8 mouse cellular contexts compared by ENCODE assay signal in the genomic region with DNA sequence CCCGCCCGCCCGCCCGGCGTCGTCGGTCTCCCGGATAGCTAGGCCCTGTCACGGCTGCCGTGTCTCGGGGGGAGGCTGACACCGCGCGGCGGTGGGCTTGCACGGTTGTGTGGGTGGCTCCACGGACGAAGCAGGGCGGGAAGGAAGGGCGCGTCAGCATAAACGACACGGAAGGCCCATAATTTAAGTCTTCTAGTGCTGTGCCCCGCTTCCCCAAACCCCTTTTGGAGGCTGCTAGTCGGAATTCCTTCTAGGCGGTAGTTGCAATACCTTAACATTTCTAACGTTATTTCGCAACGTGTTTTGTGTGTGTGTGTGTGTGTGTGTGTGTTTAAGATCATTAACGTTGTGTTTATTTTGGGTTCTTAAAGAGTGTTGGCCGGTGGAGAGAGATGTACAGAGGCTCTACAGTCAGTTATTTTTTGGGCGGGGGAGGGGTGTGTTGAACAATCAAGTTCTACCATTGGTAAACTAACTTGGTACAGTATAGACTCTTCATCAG. TPM values are rescaled to one million over a fixed set of nuclear protein-coding genes. Genes with fewer than 3 reads are reported as not detected.
DNase-seq lines count a peak whose midpoint lies in the region; ATAC-seq and TF ChIP-seq lines count a peak whose summit lies in the region.

No protein-coding gene starts in this region.

- peaks cover 13% of the 10 kb centered on the region; the same call in 1 of the 2 replicates for H3K4me1 ChIP-seq in kidney, embryonic 16.5 days (ENCODE audit: insufficient read depth, low read length)
- peaks cover 12% of the 10 kb centered on the region for H3K4me1 ChIP-seq in G1E (ENCODE audit: insufficient read depth, low read depth, low read length)
- H3K4me1 ChIP-seq in intestine, postnatal 0 days (replicated peaks; ENCODE audit: control insufficient read depth, insufficient read depth, low read length), result no peaks in the 10 kb centered on the region
- peaks cover 19% of the 10 kb centered on the region for H3K4me1 ChIP-seq in midbrain, embryonic 15.5 days

- TF ChIP-seq CTCF in G1E (IDR thresholded peaks at IDR 0.05; ENCODE audit: low read depth, low read length), result no peak
- TF ChIP-seq CTCF in intestine, postnatal 0 days (IDR thresholded peaks at IDR 0.05; ENCODE audit: low read depth), result no peak

- peak; percentile 63 for ATAC-seq in kidney, embryonic 16.5 days (ENCODE audit: low FRiP score, low TSS enrichment)
- no peak for ATAC-seq in G1E (ENCODE audit: extremely low read depth, insufficient number of reproducible peaks, low FRiP score, poor library complexity, severe bottlenecking)
- peak; percentile 29 for ATAC-seq in erythroblast, adult 5-6 weeks (replicated peaks; ENCODE audit: low FRiP score, poor library complexity, severe bottlenecking)
- ATAC-seq in intestine, postnatal 0 days, result no peak
- ATAC-seq in midbrain, embryonic 15.5 days (replicated peaks), result peak; percentile 71

- peak overlapping the region; percentile 70 for H3K4me2 ChIP-seq in kidney, embryonic 16.5 days (replicated peaks; ENCODE audit: low read depth, low read length)
- peak overlapping the region; percentile 64 for H3K4me2 ChIP-seq in intestine, postnatal 0 days (replicated peaks; ENCODE audit: low read depth)
- peak overlapping the region; percentile 61 for H3K4me2 ChIP-seq in midbrain, embryonic 15.5 days

- no peak for DNase-seq in kidney, postnatal 4 days
- peak; percentile 1 for DNase-seq in G1E (ENCODE audit: low spot score)
- no peak for DNase-seq in cerebellum, adult 11-12 months
- no peak for DNase-seq in right cerebral cortex, postnatal 4 days

- WGBS in kidney, embryonic 16.5 days, result under 1% methylated on average over 25 of the region's 32 CpGs
- under 1% methylated on average over 32 of the region's 32 CpGs for WGBS in intestine, postnatal 0 days
- WGBS in midbrain, embryonic 15.5 days, result under 1% methylated on average over 32 of the region's 32 CpGs

- H3K36me3 ChIP-seq in kidney, embryonic 16.5 days (ENCODE audit: insufficient read depth, low read length), result peaks cover 3% of the 10 kb centered on the region; the same call in 1 of the 2 replicates
- H3K36me3 ChIP-seq in G1E (replicated peaks), result no peaks in the 10 kb centered on the region
- H3K36me3 ChIP-seq in intestine, postnatal 0 days (ENCODE audit: control insufficient read depth, insufficient read depth), result no peaks in the 10 kb centered on the region
- peaks cover 2% of the 10 kb centered on the region; the same call in 1 of the 2 replicates for H3K36me3 ChIP-seq in midbrain, embryonic 15.5 days (replicated peaks)

- H3K27ac ChIP-seq in kidney, embryonic 16.5 days (ENCODE audit: low read length), result peak overlapping the region; percentile 95
- H3K27ac ChIP-seq in intestine, postnatal 0 days (ENCODE audit: low read depth, low read length), result peak overlapping the region; percentile 99
- peak overlapping the region; percentile 95 for H3K27ac ChIP-seq in midbrain, embryonic 15.5 days

- H3K27me3 ChIP-seq in kidney, embryonic 16.5 days (ENCODE audit: insufficient read depth, low read length), result no peaks in the 10 kb centered on the region
- no peaks in the 10 kb centered on the region for H3K27me3 ChIP-seq in G1E (ENCODE audit: insufficient read depth, low read length)
- no peaks in the 10 kb centered on the region for H3K27me3 ChIP-seq in intestine, postnatal 0 days (replicated peaks; ENCODE audit: control insufficient read depth, insufficient read depth, low read length)
- H3K27me3 ChIP-seq in midbrain, embryonic 15.5 days (replicated peaks), result no peaks in the 10 kb centered on the region

- H3K4me3 ChIP-seq in kidney, embryonic 16.5 days (ENCODE audit: low read length), result peak overlapping the region; percentile 99
- peak overlapping the region; percentile 87 for H3K4me3 ChIP-seq in G1E (ENCODE audit: low read depth, low read length)
- peak overlapping the region; percentile 98 for H3K4me3 ChIP-seq in intestine, postnatal 0 days (ENCODE audit: low read depth, low read length)
- H3K4me3 ChIP-seq in midbrain, embryonic 15.5 days, result peak overlapping the region; percentile 99

- peak overlapping the region; percentile 99 for H3K9ac ChIP-seq in kidney, embryonic 16.5 days (replicated peaks; ENCODE audit: low read length)
- H3K9ac ChIP-seq in intestine, postnatal 0 days (ENCODE audit: low read depth, low read length), result peak overlapping the region; percentile 97
- peak overlapping the region; percentile 96 for H3K9ac ChIP-seq in midbrain, embryonic 15.5 days

- no peaks in the 10 kb centered on the region for H3K9me3 ChIP-seq in kidney, embryonic 16.5 days (ENCODE audit: low read length)
- no peaks in the 10 kb centered on the region for H3K9me3 ChIP-seq in G1E (replicated peaks)
- H3K9me3 ChIP-seq in intestine, postnatal 0 days (ENCODE audit: control insufficient read depth), result no peaks in the 10 kb centered on the region
- no peaks in the 10 kb centered on the region for H3K9me3 ChIP-seq in midbrain, embryonic 15.5 days

RNA-seq across cellular contexts. Expression of a gene that starts 0.6 kb away (rescaled TPM):
- polyA plus RNA-seq in kidney, embryonic 16.5 days (2015; fragmentation: Nextera tagmentation; extraction: Ambion mirVana), result 20.0 and 20.7 TPM in 2 replicates
- total RNA-seq in G1E (2014; fragmentation: Nextera tagmentation) (141 and 154 TPM in 2 replicates), G1E (2017) (121 and 147 TPM in 2 replicates)
- polyA plus RNA-seq in G1E (2012), result 2.4 and 4.5 TPM in 2 replicates
- 108 and 114 TPM in 2 replicates for total RNA-seq in erythroblast, adult 5-6 weeks (2015; ENCODE audit: low replicate concordance)
- total RNA-seq in erythroblast, adult 5-6 weeks (2017; ENCODE audit: low replicate concordance), result 164 and 178 TPM in 2 replicates
- 8.0 and 9.0 TPM in 2 replicates for polyA plus RNA-seq in intestine, postnatal 0 days (2015; fragmentation: Nextera tagmentation; extraction: Ambion mirVana)
- polyA plus RNA-seq in midbrain, embryonic 15.5 days (2015; fragmentation: Nextera tagmentation; extraction: Ambion mirVana), result 15.2 and 16.0 TPM in 2 replicates

RNA-seq across cellular contexts. Expression of a gene that starts 50.4 kb away (rescaled TPM):
- polyA plus RNA-seq in kidney, embryonic 16.5 days (2015; fragmentation: Nextera tagmentation; extraction: Ambion mirVana), result 8.6 and 12.0 TPM in 2 replicates
- 3.4 and 4.5 TPM in 2 replicates for total RNA-seq in G1E (2014; fragmentation: Nextera tagmentation)
- 2.1 and 2.6 TPM in 2 replicates for total RNA-seq in G1E (2017)
- polyA plus RNA-seq in G1E (2012), result 0.20 and 0.35 TPM in 2 replicates
- 0.19 and 2.3 TPM in 2 replicates for total RNA-seq in erythroblast, adult 5-6 weeks (2015; ENCODE audit: low replicate concordance)
- total RNA-seq in erythroblast, adult 5-6 weeks (2017; ENCODE audit: low replicate concordance), result 3.7 and 4.7 TPM in 2 replicates
- polyA plus RNA-seq in intestine, postnatal 0 days (2015; fragmentation: Nextera tagmentation; extraction: Ambion mirVana), result 2.5 and 2.6 TPM in 2 replicates
- polyA plus RNA-seq in midbrain, embryonic 15.5 days (2015; fragmentation: Nextera tagmentation; extraction: Ambion mirVana), result 9.6 and 10.0 TPM in 2 replicates

Comparison
In these comparisons a context has a peak if more than half of its experiments do, and no peak if none do; other contexts are left out.
1. ATAC-seq: peak in kidney, embryonic 16.5 days (single experiment), erythroblast, adult 5-6 weeks (single experiment) and midbrain, embryonic 15.5 days (single experiment); none in G1E (single experiment) and intestine, postnatal 0 days (single experiment).
2. Peak in every context shown above with its lines, with median percentiles within 50 percentile points of each other: H3K27ac ChIP-seq, H3K4me2 ChIP-seq, H3K4me3 ChIP-seq and H3K9ac ChIP-seq.